In the genomic region with DNA sequence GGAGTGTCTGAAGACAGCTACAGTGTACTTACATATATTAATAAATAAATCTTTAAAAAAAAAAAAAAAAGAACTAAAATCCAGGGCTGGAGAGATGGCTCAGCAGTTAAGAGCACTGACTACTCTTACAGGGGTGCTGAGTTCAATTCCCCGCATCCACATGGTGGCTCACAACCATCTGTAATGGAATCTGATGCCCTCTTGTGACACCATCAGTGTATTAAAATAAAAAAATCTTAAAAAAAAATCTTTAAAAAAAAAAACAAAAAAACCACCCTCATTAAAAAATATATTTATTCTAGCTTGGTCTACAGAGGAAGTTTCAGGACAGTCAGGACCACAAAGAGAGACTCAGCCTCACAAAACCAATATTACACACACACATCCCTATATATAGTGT, we compare ENCODE assay signal across 23 mouse cellular contexts. TPM values are rescaled to one million over a fixed set of nuclear protein-coding genes. Genes with fewer than 3 reads are reported as not detected.
DNase-seq lines count a peak whose midpoint lies in the region; TF ChIP-seq lines count a peak whose summit lies in the region.
"Had no signal": no experiment of that assay in that cellular context is flagged by ENCODE, and none has a peak within 500 bp of the region (broad histone marks: within the 10 kb centered on the region; RNA-seq: fewer than 3 reads in every experiment).

No protein-coding gene starts in this region.

- H3K9me3 ChIP-seq in CH12.LX (replicated peaks; ENCODE audit: low read length) (no peaks in the 10 kb centered on the region), ES-E14 (ENCODE audit: control insufficient read depth, insufficient read depth, low read depth, low read length) (no peaks in the 10 kb centered on the region), MEL (replicated peaks; ENCODE audit: insufficient read depth, low read length) (no peaks in the 10 kb centered on the region)
- H3K9me3 ChIP-seq: G1E had no signal

- TF ChIP-seq RAD21 in CH12.LX (IDR thresholded peaks at IDR 0.05; ENCODE audit: low read depth, low read length) (no peak; the same call in 1 of the 2 replicates), MEL (IDR thresholded peaks at IDR 0.05; ENCODE audit: low read depth, low read length) (no peak; the same call in none of the 2 replicates)

- H3K9ac ChIP-seq in CH12.LX (ENCODE audit: insufficient read depth, low read depth) (no peak overlapping the region), ES-E14 (ENCODE audit: insufficient read depth, low read depth, low read length, poor library complexity, severe bottlenecking) (no peak overlapping the region), MEL (ENCODE audit: control insufficient read depth, low read depth, low read length, poor library complexity, severe bottlenecking) (no peak overlapping the region)

- H3K27me3 ChIP-seq in CH12.LX (replicated peaks) (no peaks in the 10 kb centered on the region), MEL (ENCODE audit: control insufficient read depth in 1 of 2, insufficient read depth in 2 of 2, low read length in 2 of 2) (no peaks in the 10 kb centered on the region)
- H3K27me3 ChIP-seq: Patski had no signal

- H3K4me1 ChIP-seq in CH12.LX (ENCODE audit: control insufficient read depth in 1 of 2, insufficient read depth in 2 of 2) (no peaks in the 10 kb centered on the region), ES-E14 (ENCODE audit: control insufficient read depth in 2 of 2, insufficient read depth in 2 of 2, low read length in 2 of 2, poor library complexity in 1 of 2) (peaks cover 14 to 15% of the 10 kb centered on the region in 2 experiments; a peak in 3 of 4 replicates), MEL (ENCODE audit: control insufficient read depth in 1 of 2, insufficient read depth in 2 of 2, low read length in 2 of 2) (no peaks in the 10 kb centered on the region)

- TF ChIP-seq EP300 in CH12.LX (IDR thresholded peaks at IDR 0.05; ENCODE audit: low read length) (no peak), MEL (IDR thresholded peaks at IDR 0.05; ENCODE audit: low read depth in 1 of 2, low read length in 2 of 2) (no peak)

- dilution Hi-C loops in CH12.LX (cut with MboI; ENCODE audit: extremely low pct_ligation_motif_present, extremely low pct_unique_long_range_greater_than_20kb, low sequenced_read_pairs) = no loop called here

- no peaks in the 10 kb centered on the region for H3K79me2 ChIP-seq in CH12.LX (replicated peaks; ENCODE audit: control insufficient read depth, extremely low read depth, insufficient read depth, poor library complexity, severe bottlenecking)
- no peaks in the 10 kb centered on the region for H3K79me2 ChIP-seq in MEL (ENCODE audit: control insufficient read depth, insufficient read depth, low read length, poor library complexity)

- peak; percentile 29 for TF ChIP-seq CTCF in layer of hippocampus, adult 2 months (conservative IDR thresholded peaks at IDR 0.05)
- TF ChIP-seq CTCF in CH12.LX (conservative IDR thresholded peaks at IDR 0.05 in 1 of 2, IDR thresholded peaks at IDR 0.05 in 1 of 2; ENCODE audit: low read depth in 2 of 2, low read length in 2 of 2) = peak in 1 of 2 experiments; percentile 24; a peak in 2 of 4 replicates
- TF ChIP-seq CTCF in MEL (IDR thresholded peaks at IDR 0.05 in 2 of 3, conservative IDR thresholded peaks at IDR 0.05 in 1 of 3; ENCODE audit: control insufficient read depth in 1 of 3, insufficient read depth in 1 of 3, low read depth in 2 of 3, low read length in 3 of 3, poor library complexity in 1 of 3, severe bottlenecking in 1 of 3) = peak in 1 of 3 experiments; percentile 7; a peak in 1 of 6 replicates

- no peak overlapping the region for H3K4me3 ChIP-seq in layer of hippocampus, adult 2 months
- H3K4me3 ChIP-seq in CH12.LX (replicated peaks in 1 of 3; ENCODE audit: low read depth in 2 of 3, low read length in 2 of 3, poor library complexity in 1 of 3) (no peak overlapping the region), ES-E14 (ENCODE audit: insufficient read depth in 1 of 2, low read depth in 1 of 2, low read length in 2 of 2, poor library complexity in 1 of 2, severe bottlenecking in 1 of 2) (no peak overlapping the region), MEL (ENCODE audit: control insufficient read depth in 1 of 2, insufficient read depth in 1 of 2, low read depth in 2 of 2, low read length in 2 of 2) (no peak overlapping the region)

- H3K36me3 ChIP-seq in CH12.LX (replicated peaks in 1 of 2; ENCODE audit: control insufficient read depth in 1 of 2, insufficient read depth in 1 of 2, low read length in 1 of 2) (peaks cover 0 to 44% of the 10 kb centered on the region in 2 experiments), ES-E14 (ENCODE audit: control insufficient read depth, insufficient read depth, low read length, poor library complexity, severe bottlenecking) (no peaks in the 10 kb centered on the region), MEL (ENCODE audit: control insufficient read depth in 1 of 2, insufficient read depth in 2 of 2, low read length in 2 of 2) (no peaks in the 10 kb centered on the region; a peak in 1 of 4 replicates)
- H3K36me3 ChIP-seq: G1E had no signal

- TF ChIP-seq POLR2A in CH12.LX (IDR thresholded peaks at IDR 0.05; ENCODE audit: low read depth, low read length) = no peak
- TF ChIP-seq POLR2A in MEL (IDR thresholded peaks at IDR 0.05; ENCODE audit: control insufficient read depth in 1 of 2, insufficient read depth in 1 of 2, low read depth in 1 of 2, low read length in 2 of 2, poor library complexity in 1 of 2) = no peak

- DNase-seq in layer of hippocampus, adult 2 months (ENCODE audit: low spot score in 2 of 2) = no peak
- DNase-seq in layer of hippocampus, adult 18-20 months (ENCODE audit: low spot score in 2 of 2) = no peak
- DNase-seq in CH12.LX (ENCODE audit: extremely low read depth) (no peak), ES-E14 (ENCODE audit: low read depth, low spot score) (no peak), MEL (ENCODE audit: low read depth, low spot score) (no peak)
- no peak for DNase-seq in adrenal gland, adult 18-20 months (ENCODE audit: low spot score in 2 of 2)
- no peak for DNase-seq in kidney, postnatal 25 days
- no peak for DNase-seq in lung, postnatal 25 days (ENCODE audit: low spot score)
- DNase-seq: adrenal gland, adult 2 months; adrenal gland, adult 8-10 months; adrenal gland, postnatal 10 days; adrenal gland, postnatal 14 days; adrenal gland, postnatal 25 days; adrenal gland, postnatal 36 days; B cell, adult 2 months; cerebellum, adult 11 months; cerebellum, adult 11-12 months; cerebellum, adult 18-20 months; cerebellum, adult 2 months; cerebellum, adult 8-10 months; cerebellum, adult 9-10 months had no signal

- in situ Hi-C loops in CH12.LX (cut with MboI; ENCODE audit: low pct_ligation_motif_present, low pct_unique_long_range_greater_than_20kb, low sequenced_read_pairs) (no loop called here), ES-E14 (cut with MboI; ENCODE audit: low sequenced_read_pairs in 2 of 2, unreplicated experiment in 2 of 2) (no loop called here)

- no peak overlapping the region for H3K27ac ChIP-seq in layer of hippocampus, adult 2 months
- no peak overlapping the region for H3K27ac ChIP-seq in CH12.LX (ENCODE audit: insufficient read depth, low read depth)
- no peak overlapping the region for H3K27ac ChIP-seq in ES-E14 (ENCODE audit: insufficient read depth, low read depth, low read length, poor library complexity, severe bottlenecking)
- no peak overlapping the region for H3K27ac ChIP-seq in MEL (ENCODE audit: control insufficient read depth, low read depth, low read length)

- H3K4me2 ChIP-seq in CH12.LX (ENCODE audit: insufficient read depth, low read depth, poor library complexity, severe bottlenecking) = no peak overlapping the region

TF ChIP-seq in CH12.LX, 34 proteins besides CTCF, POLR2A, EP300 and RAD21:
- TF ChIP-seq CHD2 (IDR thresholded peaks at IDR 0.05; ENCODE audit: low read length) (no peak), ZNF384 (IDR thresholded peaks at IDR 0.05; ENCODE audit: low read depth, low read length) (peak; percentile 57; the same call in 1 of the 2 replicates)

TF ChIP-seq in ES-E14, 5 proteins besides CTCF, POLR2A, EP300 and RAD21:
- TF ChIP-seq HCFC1 (IDR thresholded peaks at IDR 0.05; ENCODE audit: borderline replicate concordance, insufficient read depth, low read length) (no peak), ZC3H11A (IDR thresholded peaks at IDR 0.05; ENCODE audit: borderline replicate concordance, low read depth, low read length) (no peak), CHD2 (IDR thresholded peaks at IDR 0.05; ENCODE audit: low read depth, low read length) (no peak), ZNF384 (IDR thresholded peaks at IDR 0.05; ENCODE audit: low read depth, low read length) (0 out of 2 replicates have a peak, but pooled peaks have one; percentile 7)

TF ChIP-seq in MEL, 35 proteins besides CTCF, POLR2A, EP300 and RAD21:
- TF ChIP-seq ZNF384 (IDR thresholded peaks at IDR 0.05; ENCODE audit: low read depth, low read length) (peak; percentile 59; the same call in 1 of the 2 replicates), CHD2 (IDR thresholded peaks at IDR 0.05; ENCODE audit: low read length) (no peak)

RNA-seq across cellular contexts. Expression of gene Slc2a3, which starts 27.1 kb away (rescaled TPM):
- 100 to 1,000 TPM; 104 to 109 TPM for total RNA-seq in layer of hippocampus, adult 2 months (2021)
- 100 to 1,000 TPM; 110 to 113 TPM for total RNA-seq in layer of hippocampus, adult 18-20 months (2021)
- 27.8 and 38.3 TPM in 2 replicates for total RNA-seq in CH12.LX (2012; rRNA removed)
- total RNA-seq in CH12.LX (2014; rRNA removed) = 29.7 and 32.4 TPM in 2 replicates
- polyA plus RNA-seq in CH12.LX (2012; ENCODE audit: insufficient read length, low read depth) = 23.7 and 28.8 TPM in 2 replicates
- total RNA-seq in ES-E14 (2012; rRNA removed) = 890 and 1,987 TPM in 2 replicates
- total RNA-seq in MEL (2012; rRNA removed) = 78.4 and 108 TPM in 2 replicates
- 10 to 100 TPM in 1 of 2 experiments, not detected in 1; 93.4 TPM for polyA plus RNA-seq in MEL (2012; ENCODE audit: insufficient read depth in 1 of 2, insufficient read length in 2 of 2, low read depth in 1 of 2, low replicate concordance in 2 of 2, missing spikeins in 1 of 2)
- 10 to 100 TPM in 1 of 2 experiments, 1 to 10 TPM in 1; 8.1 to 10.3 TPM for total RNA-seq in adrenal gland, adult 18-20 months (2021)

RNA-seq across cellular contexts. Expression of gene Foxj2, which starts 45.4 kb away (rescaled TPM):
- 10 to 100 TPM; 28.8 to 30.7 TPM for total RNA-seq in layer of hippocampus, adult 2 months (2021)
- 10 to 100 TPM; 29.1 to 29.9 TPM for total RNA-seq in layer of hippocampus, adult 18-20 months (2021)
- 2.5 and 2.7 TPM in 2 replicates for total RNA-seq in CH12.LX (2012; rRNA removed)
- total RNA-seq in CH12.LX (2014; rRNA removed) = 1.8 and 1.9 TPM in 2 replicates
- 4.6 and 5.4 TPM in 2 replicates for polyA plus RNA-seq in CH12.LX (2012; ENCODE audit: insufficient read length, low read depth)
- 1.3 and 1.7 TPM in 2 replicates for total RNA-seq in ES-E14 (2012; rRNA removed)
- 2.0 and 2.2 TPM in 2 replicates for total RNA-seq in MEL (2012; rRNA removed)
- polyA plus RNA-seq in MEL (2012; ENCODE audit: insufficient read depth in 1 of 2, insufficient read length in 2 of 2, low read depth in 1 of 2, low replicate concordance in 2 of 2, missing spikeins in 1 of 2) = 1 to 10 TPM in 1 of 2 experiments, not detected in 1; 8.6 TPM
- total RNA-seq in adrenal gland, adult 18-20 months (2021) = 10 to 100 TPM; 17.1 TPM
